Mouse (Mus musculus) CH12.LX (cell line): ENCODE results near the gene Cmtm6.

Experiments
- CTCF ChIP-seq, 2 experiments: IDR thresholded peaks in 1 of 2; conservative IDR thresholded peaks in 1 of 2; 2 replicates each; pipeline ENCODE4 v1.5.1; 2011 to 2012; ENCODE audit warnings: low read depth in 2 of 2, low read length in 2 of 2, improper control_type of control experiment in 1 of 2, inconsistent platforms in 1 of 2, mild to moderate bottlenecking in 1 of 2, moderate library complexity in 1 of 2
- EP300 ChIP-seq: IDR thresholded peaks from 2 replicates; pipeline ENCODE4 v1.6.1; 2011; ENCODE audit warnings: low read length, improper control_type of control experiment
- GABPA ChIP-seq: IDR thresholded peaks from 2 replicates; pipeline ENCODE4 v1.6.1; 2012; ENCODE audit warnings: low read depth, low read length, improper control_type of control experiment, inconsistent platforms; ENCODE audit not compliant: insufficient replicate concordance
- POLR2A ChIP-seq: IDR thresholded peaks from 2 replicates; pipeline ENCODE4 v1.6.1; 2011; ENCODE audit warnings: low read depth, mild to moderate bottlenecking, improper control_type of control experiment, low read length
- UBTF ChIP-seq: IDR thresholded peaks from 2 replicates; pipeline ENCODE4 v1.6.1; 2012; ENCODE audit warnings: low read depth, mild to moderate bottlenecking, inconsistent platforms, low read length, improper control_type of control experiment, moderate library complexity

GRCm38 (mm10) chr9:114740336-114740735 is 9.4 kb downstream of the Cmtm6 start:
- TF ChIP-seq GABPA, result no peak
- TF ChIP-seq UBTF, result no peak
- TF ChIP-seq EP300, result no peak
- no peak for TF ChIP-seq POLR2A
- TF ChIP-seq CTCF (conservative IDR thresholded peaks at IDR 0.05 in 1 of 2, IDR thresholded peaks at IDR 0.05 in 1 of 2; ENCODE audit: low read depth in 2 of 2, low read length in 2 of 2), result no peak
